Mouse (Mus musculus) megakaryocyte, adult 5-6 weeks (primary cell): ENCODE data around the gene Wdr83os. TPM values are rescaled to one million over a fixed set of nuclear protein-coding genes. Genes with fewer than 3 reads are reported as not detected.
A peak's percentile ranks its signal among the peaks of the same experiment; 100 is the strongest.

ENCODE experiments used
- ATAC-seq: 2 replicates; pipeline ENCODE4 v1.8.0; 2016; ENCODE audit warnings: mild to moderate bottlenecking, inconsistent platforms; ENCODE audit not compliant: poor library complexity, severe bottlenecking
- total RNA-seq, 2 experiments: library from RNA; stranded (forward) in 1 of 2; stranded (reverse) in 1 of 2; fragments of 153-499, 151-499 nt in 1 of 2; fragments of 221-1000, 200-1000 nt in 1 of 2; gene quantifications; 2 replicates each; pipeline versions ENCODE4 v1.2.3 to v1.2.4; 2015 to 2017

Wdr83os gene
- total RNA-seq (2015) (116 and 119 TPM in 2 replicates), total RNA-seq (2017) (27.8 and 39.4 TPM in 2 replicates)

GRCm38 (mm10) chr8:85080532-85081215 is at the start of gene Wdr83os:
Gene Wdr83os (plus strand): TSS chr8:85080740.
- peak; percentile 24 for ATAC-seq

GRCm38 (mm10) chr8:85032622-85033311 is 47.8 kb upstream of the Wdr83os start:
- ATAC-seq: no peak

GRCm38 (mm10) chr8:85033867-85034266 is 46.7 kb upstream of the Wdr83os start:
- no peak for ATAC-seq

GRCm38 (mm10) chr8:85034764-85035163 is 45.8 kb upstream of the Wdr83os start:
- peak; percentile 40 for ATAC-seq

- no peak for ATAC-seq
Measured at GRCm38 (mm10) chr8:85035165-85035727, 45.3 kb upstream of the Wdr83os start.

GRCm38 (mm10) chr8:85035728-85036310 is 44.7 kb upstream of the Wdr83os start:
- ATAC-seq: no peak

GRCm38 (mm10) chr8:85036381-85036717 is 44.2 kb upstream of the Wdr83os start:
- peak; percentile 21 for ATAC-seq

GRCm38 (mm10) chr8:85036718-85037365 is 43.7 kb upstream of the Wdr83os start, which contains the start of gene Tnpo2:
Gene Tnpo2 (plus strand): TSS chr8:85036915.
- ATAC-seq: peak; percentile 91

GRCm38 (mm10) chr8:85037366-85037680 is 43.2 kb upstream of the Wdr83os start:
- ATAC-seq: peak; percentile 2; the same call in 1 of the 2 replicates

GRCm38 (mm10) chr8:85037681-85038531 is 42.6 kb upstream of the Wdr83os start:
- peak; percentile 49 for ATAC-seq

GRCm38 (mm10) chr8:85043619-85044018 is 36.9 kb upstream of the Wdr83os start:
- no peak for ATAC-seq

- ATAC-seq: no peak
Measured at GRCm38 (mm10) chr8:85057367-85057766, 23.2 kb upstream of the Wdr83os start.

GRCm38 (mm10) chr8:85059879-85060616 is 20.5 kb upstream of the Wdr83os start, which contains the start of gene Fbxw9:
Gene Fbxw9 (plus strand): TSS chr8:85060055.
- ATAC-seq: peak; percentile 95

GRCm38 (mm10) chr8:85062603-85063002 is 17.9 kb upstream of the Wdr83os start:
- no peak for ATAC-seq

- no peak for ATAC-seq
Measured at GRCm38 (mm10) chr8:85065213-85065612, 15.3 kb upstream of the Wdr83os start.

- ATAC-seq: no peak
Measured at GRCm38 (mm10) chr8:85067155-85067554, 13.4 kb upstream of the Wdr83os start.

- no peak for ATAC-seq
Measured at GRCm38 (mm10) chr8:85067982-85068381, 12.6 kb upstream of the Wdr83os start, which contains the start of gene Gm5741. Gene Gm5741 (minus strand): TSS chr8:85067982.

GRCm38 (mm10) chr8:85071041-85071440 is 9.5 kb upstream of the Wdr83os start:
- ATAC-seq: peak; percentile 6; the same call in 1 of the 2 replicates

GRCm38 (mm10) chr8:85071514-85072281 is 8.8 kb upstream of the Wdr83os start, which contains the start of gene Dhps:
Gene Dhps (plus strand): TSS chr8:85071757.
- ATAC-seq: peak; percentile 95
